Mouse (Mus musculus) CH12.LX (cell line): Measurements from ENCODE around the gene Lca5. TPM values are rescaled to one million over a fixed set of nuclear protein-coding genes. Genes with fewer than 3 reads are reported as not detected.
A peak's percentile ranks its signal among the peaks of the same experiment; 100 is the strongest.

Source experiments
- DNase-seq: peaks from one replicate; pipeline ENCODE4 v3.0.0-alpha.2; 2013; ENCODE audit errors: extremely low read depth
- H3K27ac ChIP-seq: 2 replicates; pipeline ENCODE4 v1.5.1; 2012; ENCODE audit warnings: low read depth, mild to moderate bottlenecking, control low read depth, moderate library complexity; ENCODE audit not compliant: insufficient read depth
- H3K27me3 ChIP-seq: replicated peaks from 2 replicates; pipeline ENCODE3; 2012; ENCODE audit warnings: inconsistent platforms
- H3K36me3 ChIP-seq, 2 experiments: replicated peaks in 1 of 2; 2 replicates each; pipeline versions ENCODE3 to v1.6.1; 2012; ENCODE audit warnings: inconsistent platforms in 1 of 2, low read length in 1 of 2, mild to moderate bottlenecking in 1 of 2, mixed read lengths in 1 of 2, moderate library complexity in 1 of 2; ENCODE audit not compliant: control insufficient read depth in 1 of 2, insufficient read depth in 1 of 2
- H3K4me1 ChIP-seq, 2 experiments: 2 replicates each; pipeline ENCODE4 v1.6.1; 2012; ENCODE audit warnings: inconsistent platforms in 1 of 2, moderate library complexity in 1 of 2; ENCODE audit not compliant: insufficient read depth in 2 of 2, control insufficient read depth in 1 of 2
- H3K4me2 ChIP-seq: 2 replicates; pipeline ENCODE4 v1.6.1; 2012; ENCODE audit warnings: low read depth, mild to moderate bottlenecking, control low read depth; ENCODE audit not compliant: poor library complexity, insufficient read depth, severe bottlenecking
- H3K4me3 ChIP-seq, 3 experiments: fragments of 150-350 bp in 1 of 3; sonication (generic) in 1 of 3; replicated peaks in 1 of 3; 2 replicates each; pipeline versions ENCODE3 to v1.5.1; 2011 to 2012; ENCODE audit warnings: low read depth in 2 of 3, low read length in 2 of 3, mild to moderate bottlenecking in 2 of 3, moderate library complexity in 2 of 3, control low read depth in 1 of 3, improper control_type of control experiment in 1 of 3, inconsistent platforms in 1 of 3, mixed read lengths in 1 of 3; ENCODE audit not compliant: poor library complexity in 1 of 3
- H3K79me2 ChIP-seq: replicated peaks from 2 replicates; pipeline ENCODE4 v1.6.1; 2012; ENCODE audit warnings: mild to moderate bottlenecking, moderate library complexity; ENCODE audit not compliant: control insufficient read depth, poor library complexity, insufficient read depth, severe bottlenecking; ENCODE audit errors: extremely low read depth
- H3K9ac ChIP-seq: 2 replicates; pipeline ENCODE4 v1.6.1; 2012; ENCODE audit warnings: low read depth, mild to moderate bottlenecking, control low read depth, moderate library complexity; ENCODE audit not compliant: insufficient read depth
- H3K9me3 ChIP-seq: replicated peaks from 2 replicates; pipeline ENCODE3; 2012; ENCODE audit warnings: low read length, inconsistent platforms, mixed read lengths
- CHD1 ChIP-seq: IDR thresholded peaks from 2 replicates; pipeline ENCODE4 v1.6.1; 2012; ENCODE audit warnings: low read depth, low read length, improper control_type of control experiment, inconsistent platforms
- CTCF ChIP-seq, 2 experiments: IDR thresholded peaks in 1 of 2; conservative IDR thresholded peaks in 1 of 2; 2 replicates each; pipeline ENCODE4 v1.5.1; 2011 to 2012; ENCODE audit warnings: low read depth in 2 of 2, low read length in 2 of 2, improper control_type of control experiment in 1 of 2, inconsistent platforms in 1 of 2, mild to moderate bottlenecking in 1 of 2, moderate library complexity in 1 of 2
- E2F4 ChIP-seq: IDR thresholded peaks from 2 replicates; pipeline ENCODE4 v1.6.1; 2011; ENCODE audit warnings: low read depth, low read length, improper control_type of control experiment; ENCODE audit not compliant: insufficient replicate concordance
- ETS1 ChIP-seq: conservative IDR thresholded peaks from 2 replicates; pipeline ENCODE4 v1.6.1; 2012; ENCODE audit warnings: low read depth, mild to moderate bottlenecking, inconsistent platforms, low read length, improper control_type of control experiment, moderate library complexity
- GABPA ChIP-seq: IDR thresholded peaks from 2 replicates; pipeline ENCODE4 v1.6.1; 2012; ENCODE audit warnings: low read depth, low read length, improper control_type of control experiment, inconsistent platforms; ENCODE audit not compliant: insufficient replicate concordance
- IRF4 ChIP-seq: IDR thresholded peaks from 2 replicates; pipeline ENCODE4 v1.6.1; 2014; ENCODE audit warnings: low read depth, mild to moderate bottlenecking, inconsistent platforms, low read length, improper control_type of control experiment
- JUN ChIP-seq: IDR thresholded peaks from 2 replicates; pipeline ENCODE4 v1.6.1; 2011; ENCODE audit warnings: low read depth, mild to moderate bottlenecking, low read length, improper control_type of control experiment, moderate library complexity; ENCODE audit not compliant: insufficient read depth
- JUND ChIP-seq: conservative IDR thresholded peaks from 2 replicates; pipeline ENCODE4 v1.6.1; 2011; ENCODE audit warnings: low read depth, low read length, improper control_type of control experiment
- KAT2A ChIP-seq: IDR thresholded peaks from 2 replicates; pipeline ENCODE4 v1.6.1; 2012; ENCODE audit warnings: low read length, improper control_type of control experiment, inconsistent platforms; ENCODE audit not compliant: insufficient replicate concordance
- MAFK ChIP-seq: IDR thresholded peaks from 2 replicates; pipeline ENCODE4 v1.6.1; 2011; ENCODE audit warnings: low read length, improper control_type of control experiment; ENCODE audit not compliant: insufficient replicate concordance
- MAX ChIP-seq: IDR thresholded peaks from 2 replicates; pipeline ENCODE4 v1.6.1; 2011; ENCODE audit warnings: low read length, improper control_type of control experiment
- MEF2A ChIP-seq: IDR thresholded peaks from 2 replicates; pipeline ENCODE4 v1.6.1; 2014; ENCODE audit warnings: low read depth, mild to moderate bottlenecking, inconsistent platforms, low read length, improper control_type of control experiment, borderline replicate concordance
- MXI1 ChIP-seq: IDR thresholded peaks from 2 replicates; pipeline ENCODE4 v1.6.1; 2011; ENCODE audit warnings: mild to moderate bottlenecking, low read depth, low read length, improper control_type of control experiment
- NELFE ChIP-seq: IDR thresholded peaks from 2 replicates; pipeline ENCODE4 v1.6.1; 2011; ENCODE audit warnings: low read depth, low read length, improper control_type of control experiment
- NRF1 ChIP-seq: IDR thresholded peaks from 2 replicates; pipeline ENCODE4 v1.6.1; 2014; ENCODE audit warnings: low read depth, mild to moderate bottlenecking, inconsistent platforms, low read length, improper control_type of control experiment, moderate library complexity
- PAX5 ChIP-seq: IDR thresholded peaks from 2 replicates; pipeline ENCODE4 v1.6.1; 2012; ENCODE audit warnings: low read length, inconsistent platforms, mixed read lengths
- POLR2AphosphoS2 ChIP-seq: IDR thresholded peaks from 2 replicates; pipeline ENCODE4 v1.6.1; 2011; ENCODE audit warnings: low read depth, low read length, improper control_type of control experiment
- RCOR1 ChIP-seq: conservative IDR thresholded peaks from 2 replicates; pipeline ENCODE4 v1.6.1; 2012; ENCODE audit warnings: low read depth, mild to moderate bottlenecking, inconsistent platforms, low read length, improper control_type of control experiment
- SIN3A ChIP-seq: IDR thresholded peaks from 2 replicates; pipeline ENCODE4 v1.6.1; 2012; ENCODE audit warnings: low read length, improper control_type of control experiment, inconsistent platforms
- SMC3 ChIP-seq: IDR thresholded peaks from 2 replicates; pipeline ENCODE4 v1.6.1; 2011; ENCODE audit warnings: low read depth, low read length, improper control_type of control experiment
- TCF12 ChIP-seq: IDR thresholded peaks from 2 replicates; pipeline ENCODE4 v1.6.1; 2014; ENCODE audit warnings: low read depth, mild to moderate bottlenecking, inconsistent platforms, low read length, improper control_type of control experiment
- UBTF ChIP-seq: IDR thresholded peaks from 2 replicates; pipeline ENCODE4 v1.6.1; 2012; ENCODE audit warnings: low read depth, mild to moderate bottlenecking, inconsistent platforms, low read length, improper control_type of control experiment, moderate library complexity
- USF1 ChIP-seq: IDR thresholded peaks from 2 replicates; pipeline ENCODE4 v1.6.1; 2014; ENCODE audit warnings: low read depth, mild to moderate bottlenecking, inconsistent platforms, low read length, improper control_type of control experiment
- USF2 ChIP-seq: conservative IDR thresholded peaks from 2 replicates; pipeline ENCODE4 v1.6.1; 2011; ENCODE audit warnings: low read depth, low read length, improper control_type of control experiment
- ZKSCAN1 ChIP-seq: IDR thresholded peaks from 2 replicates; pipeline ENCODE4 v1.6.1; 2012; ENCODE audit warnings: low read depth, inconsistent platforms, low read length, improper control_type of control experiment, borderline replicate concordance
- ZMIZ1 ChIP-seq: IDR thresholded peaks from 2 replicates; pipeline ENCODE4 v1.6.1; 2012; ENCODE audit warnings: low read depth, mild to moderate bottlenecking, inconsistent platforms, low read length, improper control_type of control experiment
- dilution Hi-C: fragments of 300-500 bp; cut with MboI; formaldehyde crosslinking; loops from 2 replicates; pipeline ENCODE4 v1.14.3; 2020; ENCODE audit warnings: low sequenced_read_pairs; ENCODE audit not compliant: extremely low pct_unique_long_range_greater_than_20kb, extremely low pct_ligation_motif_present
- in situ Hi-C: fragments of 300-500 bp; cut with MboI; formaldehyde crosslinking; loops from 3 replicates; pipeline ENCODE4 v1.14.3; 2019; ENCODE audit warnings: low sequenced_read_pairs, low pct_ligation_motif_present, low pct_unique_long_range_greater_than_20kb, mixed read lengths
- polyA plus RNA-seq: library from polyadenylated mRNA; unstranded; fragments of >175 nt; gene quantifications from 2 replicates; pipeline ENCODE4 v1.2.1, GENCODE M21; 2012; ENCODE audit warnings: low read depth; ENCODE audit not compliant: insufficient read length
- total RNA-seq, 2 experiments: library from RNA; depleted of rRNA; stranded (reverse); fragments of 300-350 nt in 1 of 2; fragments of >200 nt in 1 of 2; gene quantifications; 2 replicates each; pipeline ENCODE4 v1.2.3; 2012 to 2014

Lca5 gene
- total and polyA plus RNA-seq, 3 experiments: 4.1 to 5.5 (median 4.1) TPM

DNA sequence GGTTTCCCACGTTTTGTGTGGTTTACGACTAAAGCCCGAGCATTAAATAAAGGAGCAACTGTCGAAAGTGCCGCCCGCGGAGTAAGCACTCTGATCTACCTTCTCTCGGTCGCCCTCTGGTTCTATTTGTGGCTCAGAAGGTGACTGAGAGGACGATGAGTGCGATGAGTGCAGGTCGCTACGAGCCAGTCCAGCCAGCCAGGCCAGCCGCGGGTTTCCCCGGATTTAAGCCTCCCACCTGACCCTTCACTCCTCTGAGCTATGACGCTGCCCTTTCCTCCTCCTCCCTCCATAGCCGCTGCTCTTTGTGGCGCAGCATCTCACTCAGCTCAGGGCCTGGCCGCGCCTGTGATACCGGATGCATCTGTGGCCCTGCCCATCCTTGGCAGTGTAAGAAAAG is 6.8 kb upstream of the Lca5 start (continued):
- TF ChIP-seq MAX (no peak), NELFE (no peak; the same call in 1 of the 2 replicates), RCOR1 (no peak), PAX5 (no peak), USF2 (no peak)
- TF ChIP-seq, all 38 proteins: peak for 7

DNA sequence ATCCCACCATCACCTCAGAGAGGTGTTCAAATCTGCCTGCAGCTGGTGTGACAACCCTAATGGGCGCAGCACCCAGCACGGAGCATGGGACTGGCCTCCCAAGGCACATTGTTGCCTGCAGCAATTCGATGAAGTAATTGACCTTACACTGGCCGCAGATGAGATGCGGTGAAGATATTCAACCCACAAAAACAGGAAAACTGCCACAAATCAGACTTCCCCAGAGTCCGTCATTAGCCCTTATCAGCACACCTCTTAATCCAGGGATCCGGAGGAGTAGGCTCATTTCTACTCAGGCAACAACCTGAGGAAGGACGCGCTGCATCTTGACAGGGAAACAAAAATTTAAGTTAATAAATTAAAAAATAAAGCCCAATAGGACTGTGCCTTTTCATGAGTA is 6.2 kb upstream of the Lca5 start:
- H3K79me2 ChIP-seq: no peaks in the 10 kb centered on the region
- no peak overlapping the region for H3K4me3 ChIP-seq
- H3K36me3 ChIP-seq: no peaks in the 10 kb centered on the region
- H3K9me3 ChIP-seq: no peaks in the 10 kb centered on the region
- H3K27ac ChIP-seq: no peak overlapping the region
- H3K4me2 ChIP-seq: peak overlapping the region; percentile 21; the same call in 1 of the 2 replicates
- in situ Hi-C loops (loop anchor here (5.0 kb wide), 1 partner anchor 35 kb away; no protein-coding TSS in a partner anchor), dilution Hi-C loops (no loop called here)
- peak overlapping the region; percentile 16 for H3K9ac ChIP-seq
- no peak for DNase-seq
- H3K27me3 ChIP-seq: no peaks in the 10 kb centered on the region
- no peak for TF ChIP-seq CHD1
- TF ChIP-seq MEF2A: no peak
- TF ChIP-seq ZKSCAN1: no peak
- no peak for TF ChIP-seq KAT2A
- no peak for TF ChIP-seq POLR2AphosphoS2
- TF ChIP-seq ZMIZ1: no peak
- TF ChIP-seq UBTF: no peak
- no peak for TF ChIP-seq GABPA
- TF ChIP-seq USF2: no peak
- TF ChIP-seq NELFE: no peak
- no peak for TF ChIP-seq JUND
- no peak for TF ChIP-seq NRF1
- no peak for TF ChIP-seq MAFK
- H3K4me1 ChIP-seq: peaks cover 10 to 14% of the 10 kb centered on the region in 2 experiments

GRCm38 (mm10) chr9:83437621-83438020 is 3.3 kb downstream of the Lca5 start:
- no peak for TF ChIP-seq E2F4
- no peak for TF ChIP-seq SMC3
- no peak for TF ChIP-seq CTCF (conservative IDR thresholded peaks at IDR 0.05 in 1 of 2, IDR thresholded peaks at IDR 0.05 in 1 of 2; ENCODE audit: low read depth in 2 of 2, low read length in 2 of 2)
- no peak for TF ChIP-seq PAX5
- TF ChIP-seq NELFE: no peak
- no peak for TF ChIP-seq SIN3A
- TF ChIP-seq USF1: no peak
- no peak for TF ChIP-seq JUND
- no peak for TF ChIP-seq MXI1
- TF ChIP-seq POLR2AphosphoS2: no peak
- TF ChIP-seq IRF4: no peak
- TF ChIP-seq JUN: no peak
- no peak for TF ChIP-seq USF2
- no peak for TF ChIP-seq ETS1
- TF ChIP-seq TCF12: no peak
- TF ChIP-seq, all 38 proteins: peak for 0
- Histone ChIP-seq H3K4me3 (no peak overlapping the region), H3K9ac (no peak overlapping the region), H3K27ac (no peak overlapping the region), H3K27me3 (no peaks in the 10 kb centered on the region), H3K4me2 (no peak overlapping the region), H3K4me1 (peaks cover 3 to 33% of the 10 kb centered on the region in 2 experiments; a peak in 3 of 4 replicates), H3K9me3 (no peaks in the 10 kb centered on the region), H3K36me3 (no peaks in the 10 kb centered on the region), H3K79me2 (no peaks in the 10 kb centered on the region; the same call in 1 of the 2 replicates)
- peak; percentile 22 for DNase-seq
- in situ Hi-C loops: no loop called here
- dilution Hi-C loops: no loop called here
